Mouse (Mus musculus): Measurements from ENCODE around the gene Bbs7. TPM values are rescaled to one million over a fixed set of nuclear protein-coding genes. Genes with fewer than 3 reads are reported as not detected.
A peak's percentile ranks its signal among the peaks of the same experiment; 100 is the strongest.

The Bbs7 gene
- polyA plus RNA-seq, 1 experiment from 2014 or later = 23.4 TPM

DNA sequence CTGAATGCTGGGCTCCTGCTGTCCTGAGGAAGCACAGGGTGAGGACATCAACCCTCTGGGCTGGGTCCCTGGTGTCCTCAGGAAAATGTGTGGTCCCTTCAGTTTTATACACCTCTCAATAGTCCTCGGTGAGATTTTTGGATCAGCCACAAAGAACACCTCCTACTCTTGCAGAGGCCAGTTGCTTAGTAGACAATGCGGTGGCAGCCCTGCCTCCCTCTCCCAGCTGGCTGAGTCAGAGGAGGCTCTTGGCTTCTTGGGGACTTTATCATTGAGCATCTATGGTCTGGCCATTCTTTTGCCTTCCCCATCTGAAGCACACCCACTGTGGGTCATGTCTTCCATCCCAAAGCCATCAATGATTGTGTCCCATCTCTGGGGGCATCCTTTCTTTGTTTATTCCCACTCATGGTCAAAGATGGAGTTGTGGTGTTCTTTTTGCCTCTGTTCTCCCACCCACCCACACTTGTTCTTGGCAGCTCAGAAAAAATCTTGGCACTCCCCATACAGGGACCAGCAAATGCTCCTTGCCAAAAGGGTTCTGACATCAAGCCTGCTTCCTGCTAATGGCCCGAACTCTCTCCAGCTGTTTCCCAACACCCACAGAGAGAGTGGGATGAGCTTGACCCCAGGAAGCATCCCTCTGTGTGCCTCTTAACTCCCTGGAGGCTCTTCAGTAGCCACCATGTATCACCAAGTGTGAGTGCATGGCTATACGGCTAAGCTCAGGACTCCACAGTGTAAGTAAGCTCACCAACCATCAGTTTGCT lies 75.4 kb downstream of the Bbs7 start:
- Histone ChIP-seq H3K9ac (ENCODE audit: low read length) (no peak overlapping the region), H3K4me2 (ENCODE audit: low read depth, low read length, severe bottlenecking) (no peak overlapping the region), H3K27ac (ENCODE audit: low read depth, low read length) (no peak overlapping the region), H3K27me3 (ENCODE audit: control insufficient read depth, insufficient read depth, low read length) (no peaks in the 10 kb centered on the region), H3K4me1 (replicated peaks; ENCODE audit: control insufficient read depth, insufficient read depth, low read length) (no peaks in the 10 kb centered on the region), H3K36me3 (ENCODE audit: control insufficient read depth, insufficient read depth, low read length) (no peaks in the 10 kb centered on the region), H3K9me3 (ENCODE audit: control insufficient read depth, low read length) (no peaks in the 10 kb centered on the region), H3K4me3 (ENCODE audit: low read depth, low read length) (no peak overlapping the region)
- ATAC-seq (replicated peaks; ENCODE audit: low FRiP score) = no peak
- no peak for DNase-seq (ENCODE audit: low spot score)
- 87% methylated on average over 4 of the region's 4 CpGs for WGBS

DNA sequence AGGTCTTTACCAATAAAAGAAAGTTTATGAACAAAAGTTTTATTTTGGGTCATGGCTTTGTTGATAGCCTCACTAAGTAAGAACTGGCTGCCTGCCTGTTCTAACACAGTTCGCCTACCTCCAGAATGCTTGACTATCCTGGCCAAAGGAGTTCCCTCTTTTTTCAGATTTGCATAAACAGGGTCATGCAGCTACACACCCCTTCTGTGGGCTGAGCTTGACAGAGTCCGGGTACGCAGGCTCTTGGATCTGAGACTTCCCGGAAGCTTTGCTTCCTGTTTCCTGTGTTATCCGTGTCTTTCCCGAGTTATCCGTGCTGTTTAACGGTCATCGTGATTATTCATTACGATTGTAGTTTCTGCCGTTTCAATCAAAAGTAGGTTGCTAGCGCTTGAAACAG lies 77.2 kb downstream of the Bbs7 start:
- Histone ChIP-seq H3K9ac (ENCODE audit: low read length) (no peak overlapping the region), H3K4me3 (ENCODE audit: low read depth, low read length) (no peak overlapping the region), H3K27me3 (ENCODE audit: control insufficient read depth, insufficient read depth, low read length) (peaks cover 2% of the 10 kb centered on the region; the same call in 1 of the 2 replicates), H3K27ac (ENCODE audit: low read depth, low read length) (no peak overlapping the region), H3K9me3 (ENCODE audit: control insufficient read depth, low read length) (no peaks in the 10 kb centered on the region), H3K36me3 (ENCODE audit: control insufficient read depth, insufficient read depth, low read length) (no peaks in the 10 kb centered on the region), H3K4me2 (ENCODE audit: low read depth, low read length, severe bottlenecking) (no peak overlapping the region), H3K4me1 (replicated peaks; ENCODE audit: control insufficient read depth, insufficient read depth, low read length) (no peaks in the 10 kb centered on the region)
- WGBS = 92% methylated on average over 12 of the region's 12 CpGs
- DNase-seq (ENCODE audit: low spot score) (no peak), ATAC-seq (replicated peaks; ENCODE audit: low FRiP score) (no peak)

DNA sequence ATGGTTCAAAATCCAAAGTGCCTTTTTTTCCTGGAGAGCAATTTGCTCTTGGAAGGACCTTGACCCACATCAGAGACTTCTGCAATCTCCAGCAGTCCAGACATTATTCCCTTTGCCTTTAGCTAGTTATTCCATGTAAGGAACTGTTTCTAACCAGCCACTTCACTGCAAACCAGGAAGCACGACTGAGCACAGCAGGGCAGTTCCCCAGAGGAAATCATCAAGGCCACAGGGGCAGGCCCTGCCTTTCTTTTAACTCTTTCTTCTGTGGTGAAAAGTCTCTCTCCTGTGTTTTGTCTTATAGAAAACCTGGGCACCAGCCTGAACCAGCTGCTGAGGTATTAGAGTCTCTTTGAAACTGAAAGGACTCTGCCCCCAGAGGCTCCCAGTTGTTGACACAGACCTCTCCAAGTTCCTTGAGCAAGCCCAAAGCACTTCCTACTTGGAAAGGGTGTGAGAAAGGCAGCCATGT lies 80.0 kb downstream of the Bbs7 start:
- Histone ChIP-seq H3K27me3 (ENCODE audit: control insufficient read depth, insufficient read depth, low read length) (peaks cover 2% of the 10 kb centered on the region; the same call in 1 of the 2 replicates), H3K4me2 (ENCODE audit: low read depth, low read length, severe bottlenecking) (no peak overlapping the region), H3K36me3 (ENCODE audit: control insufficient read depth, insufficient read depth, low read length) (no peaks in the 10 kb centered on the region), H3K9me3 (ENCODE audit: control insufficient read depth, low read length) (no peaks in the 10 kb centered on the region), H3K27ac (ENCODE audit: low read depth, low read length) (no peak overlapping the region), H3K4me3 (ENCODE audit: low read depth, low read length) (no peak overlapping the region), H3K9ac (ENCODE audit: low read length) (no peak overlapping the region), H3K4me1 (replicated peaks; ENCODE audit: control insufficient read depth, insufficient read depth, low read length) (no peaks in the 10 kb centered on the region)
- ATAC-seq (replicated peaks; ENCODE audit: low FRiP score) (no peak), DNase-seq (ENCODE audit: low spot score) (no peak)
- WGBS = 0% methylated on average over 1 of the region's 1 CpGs

DNA sequence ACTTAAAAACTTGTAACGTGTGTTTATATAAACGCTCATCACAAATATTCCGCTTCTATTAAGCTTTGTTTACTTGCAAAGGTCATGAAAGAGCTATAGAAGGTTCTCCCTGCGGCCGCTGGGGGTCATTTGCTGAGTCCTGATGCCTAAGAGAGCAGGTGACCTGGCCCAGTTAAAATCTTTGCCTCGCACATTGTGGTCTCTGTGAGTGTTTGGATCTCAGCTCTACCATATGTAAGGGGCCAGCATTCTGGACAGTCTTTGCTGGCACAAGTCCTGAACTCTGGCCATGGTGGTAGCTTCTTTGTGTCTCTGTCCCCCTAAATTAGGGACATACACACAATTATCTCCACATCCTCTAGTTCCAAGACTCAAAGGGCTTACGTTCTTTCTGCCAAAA lies 80.5 kb downstream of the Bbs7 start:
- H3K4me1 ChIP-seq (replicated peaks; ENCODE audit: control insufficient read depth, insufficient read depth, low read length) = no peaks in the 10 kb centered on the region
- WGBS = 32% methylated on average over 7 of the region's 7 CpGs
- H3K9ac ChIP-seq (ENCODE audit: low read length) = no peak overlapping the region
- DNase-seq (ENCODE audit: low spot score) (no peak), ATAC-seq (replicated peaks; ENCODE audit: low FRiP score) (no peak)
- H3K36me3 ChIP-seq (ENCODE audit: control insufficient read depth, insufficient read depth, low read length) = no peaks in the 10 kb centered on the region
- peaks cover 2% of the 10 kb centered on the region; the same call in 1 of the 2 replicates for H3K27me3 ChIP-seq (ENCODE audit: control insufficient read depth, insufficient read depth, low read length)
- no peak overlapping the region for H3K27ac ChIP-seq (ENCODE audit: low read depth, low read length)
- no peak overlapping the region for H3K4me2 ChIP-seq (ENCODE audit: low read depth, low read length, severe bottlenecking)
- H3K9me3 ChIP-seq (ENCODE audit: control insufficient read depth, low read length) = no peaks in the 10 kb centered on the region
- H3K4me3 ChIP-seq (ENCODE audit: low read depth, low read length) = no peak overlapping the region

DNA sequence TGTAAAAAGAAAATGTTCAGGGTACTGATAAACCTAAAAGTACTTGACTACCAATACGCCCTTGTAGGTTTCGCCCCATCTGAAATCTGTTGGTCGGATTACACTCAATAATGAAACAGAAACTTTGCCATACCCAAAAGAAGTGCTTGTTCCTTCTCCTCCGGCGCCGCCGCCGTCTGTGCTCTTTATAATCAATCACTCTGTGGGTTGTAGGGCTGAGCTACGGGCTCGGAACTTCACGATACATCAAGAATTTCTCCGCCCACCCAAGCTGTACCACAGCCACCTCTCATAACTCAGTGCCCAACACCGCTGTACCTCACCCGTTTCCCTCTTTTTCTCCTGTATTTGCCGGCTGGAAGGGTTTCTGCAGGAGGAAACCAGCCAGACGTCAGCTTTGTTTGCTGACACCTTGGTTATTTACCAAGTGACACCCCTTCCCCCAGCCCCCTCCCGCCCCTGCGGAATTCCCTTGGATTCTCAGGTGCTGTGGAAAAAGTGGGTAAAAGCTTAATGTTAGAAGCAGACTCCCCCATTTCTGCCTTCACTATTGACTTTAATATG lies 81.2 kb downstream of the Bbs7 start:
- Histone ChIP-seq H3K27ac (ENCODE audit: low read depth, low read length) (no peak overlapping the region), H3K4me3 (ENCODE audit: low read depth, low read length) (peak overlapping the region; percentile 5; the same call in 1 of the 2 replicates), H3K9me3 (ENCODE audit: control insufficient read depth, low read length) (no peaks in the 10 kb centered on the region), H3K4me2 (ENCODE audit: low read depth, low read length, severe bottlenecking) (peak overlapping the region; percentile 21; the same call in 1 of the 2 replicates), H3K4me1 (replicated peaks; ENCODE audit: control insufficient read depth, insufficient read depth, low read length) (no peaks in the 10 kb centered on the region), H3K27me3 (ENCODE audit: control insufficient read depth, insufficient read depth, low read length) (peaks cover 2% of the 10 kb centered on the region; the same call in 1 of the 2 replicates), H3K36me3 (ENCODE audit: control insufficient read depth, insufficient read depth, low read length) (no peaks in the 10 kb centered on the region), H3K9ac (ENCODE audit: low read length) (no peak overlapping the region)
- 22% methylated on average over 18 of the region's 18 CpGs for WGBS
- DNase-seq (ENCODE audit: low spot score) (no peak), ATAC-seq (replicated peaks; ENCODE audit: low FRiP score) (no peak)

DNA sequence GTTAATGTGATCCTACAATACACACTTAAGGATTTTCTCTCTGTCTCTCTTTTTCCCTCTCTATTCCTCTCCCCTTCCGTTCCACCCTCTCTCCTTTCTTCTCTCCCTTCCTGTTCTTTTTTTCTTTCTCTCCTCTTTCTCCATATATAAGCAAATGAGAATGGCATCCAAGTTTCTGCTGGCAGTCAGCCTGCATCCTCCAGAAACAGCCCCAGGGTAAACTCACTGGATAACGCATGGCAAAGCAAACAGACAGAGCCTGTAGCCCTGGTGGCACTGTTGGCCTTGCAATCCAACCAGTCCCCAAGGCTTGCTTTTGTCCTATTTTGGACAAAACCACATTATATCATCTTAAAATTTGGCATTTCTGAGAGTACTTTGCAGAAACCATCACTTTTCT lies 82.0 kb downstream of the Bbs7 start:
- DNase-seq (ENCODE audit: low spot score) (no peak), ATAC-seq (replicated peaks; ENCODE audit: low FRiP score) (no peak)
- Histone ChIP-seq H3K27me3 (ENCODE audit: control insufficient read depth, insufficient read depth, low read length) (peaks cover 2% of the 10 kb centered on the region; the same call in 1 of the 2 replicates), H3K4me2 (ENCODE audit: low read depth, low read length, severe bottlenecking) (no peak overlapping the region), H3K4me3 (ENCODE audit: low read depth, low read length) (no peak overlapping the region), H3K27ac (ENCODE audit: low read depth, low read length) (no peak overlapping the region), H3K9ac (ENCODE audit: low read length) (no peak overlapping the region), H3K36me3 (ENCODE audit: control insufficient read depth, insufficient read depth, low read length) (no peaks in the 10 kb centered on the region), H3K9me3 (ENCODE audit: control insufficient read depth, low read length) (no peaks in the 10 kb centered on the region), H3K4me1 (replicated peaks; ENCODE audit: control insufficient read depth, insufficient read depth, low read length) (no peaks in the 10 kb centered on the region)
- 45% methylated on average over 2 of the region's 2 CpGs for WGBS

DNA sequence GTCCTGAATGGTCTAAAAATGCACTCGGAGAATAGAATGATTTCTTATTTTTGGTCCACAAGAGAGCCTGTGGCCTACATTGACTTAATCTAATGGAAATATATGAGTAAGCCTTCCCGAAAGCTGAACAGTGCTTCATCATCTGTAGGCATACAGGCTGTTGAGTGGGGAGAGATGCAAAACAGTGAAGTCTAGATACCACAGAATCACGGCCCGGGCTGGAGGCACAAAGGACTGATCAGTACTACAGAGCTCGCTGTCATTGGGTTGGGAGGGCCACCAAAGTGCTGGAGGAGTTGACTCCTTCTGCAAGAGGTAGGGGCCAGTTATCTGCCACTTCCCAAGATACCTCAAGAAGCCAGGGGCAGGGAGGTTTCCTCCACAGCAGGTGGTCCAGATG lies 82.5 kb downstream of the Bbs7 start:
- Histone ChIP-seq H3K27me3 (ENCODE audit: control insufficient read depth, insufficient read depth, low read length) (peaks cover 2% of the 10 kb centered on the region; the same call in 1 of the 2 replicates), H3K9ac (ENCODE audit: low read length) (no peak overlapping the region), H3K36me3 (ENCODE audit: control insufficient read depth, insufficient read depth, low read length) (no peaks in the 10 kb centered on the region), H3K4me3 (ENCODE audit: low read depth, low read length) (no peak overlapping the region), H3K4me2 (ENCODE audit: low read depth, low read length, severe bottlenecking) (no peak overlapping the region), H3K4me1 (replicated peaks; ENCODE audit: control insufficient read depth, insufficient read depth, low read length) (no peaks in the 10 kb centered on the region), H3K9me3 (ENCODE audit: control insufficient read depth, low read length) (no peaks in the 10 kb centered on the region), H3K27ac (ENCODE audit: low read depth, low read length) (no peak overlapping the region)
- DNase-seq (ENCODE audit: low spot score) (no peak), ATAC-seq (replicated peaks; ENCODE audit: low FRiP score) (no peak)
- 82% methylated on average over 5 of the region's 5 CpGs for WGBS

DNA sequence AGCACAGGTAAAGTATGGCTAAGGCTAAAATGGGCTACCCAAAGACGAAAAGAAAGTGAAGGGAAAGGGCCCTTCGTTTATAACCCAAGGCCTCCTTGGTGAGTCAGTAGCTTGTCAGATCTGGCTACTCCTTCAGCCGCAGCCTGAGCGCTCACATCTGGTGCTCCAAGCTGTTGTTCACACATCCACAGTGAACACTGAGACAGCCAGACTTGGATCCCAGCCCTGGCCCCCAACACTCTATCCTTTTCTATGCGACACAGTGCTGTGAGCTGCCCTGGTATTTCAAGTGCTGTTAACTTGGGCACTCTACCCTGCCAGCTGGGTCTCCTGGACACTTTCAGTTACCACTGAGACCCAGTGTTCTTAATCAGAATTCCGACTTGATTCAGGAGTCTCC lies 82.9 kb downstream of the Bbs7 start:
- ATAC-seq (replicated peaks; ENCODE audit: low FRiP score) = no peak
- Histone ChIP-seq H3K27ac (ENCODE audit: low read depth, low read length) (no peak overlapping the region), H3K4me1 (replicated peaks; ENCODE audit: control insufficient read depth, insufficient read depth, low read length) (no peaks in the 10 kb centered on the region), H3K9ac (ENCODE audit: low read length) (no peak overlapping the region), H3K27me3 (ENCODE audit: control insufficient read depth, insufficient read depth, low read length) (peaks cover 2% of the 10 kb centered on the region; the same call in 1 of the 2 replicates), H3K4me2 (ENCODE audit: low read depth, low read length, severe bottlenecking) (no peak overlapping the region), H3K9me3 (ENCODE audit: control insufficient read depth, low read length) (no peaks in the 10 kb centered on the region), H3K4me3 (ENCODE audit: low read depth, low read length) (no peak overlapping the region), H3K36me3 (ENCODE audit: control insufficient read depth, insufficient read depth, low read length) (no peaks in the 10 kb centered on the region)
- DNase-seq (ENCODE audit: low spot score) = no peak
- 92% methylated on average over 6 of the region's 6 CpGs for WGBS
